Mouse (Mus musculus): Measurements from ENCODE around the gene Zc3h10. TPM values are rescaled to one million over a fixed set of nuclear protein-coding genes. Genes with fewer than 3 reads are reported as not detected.

Zc3h10 gene
- 4.7 TPM in 2 replicates for polyA plus RNA-seq (2012; ENCODE audit: insufficient read depth, insufficient read length, missing spikeins)

DNA sequence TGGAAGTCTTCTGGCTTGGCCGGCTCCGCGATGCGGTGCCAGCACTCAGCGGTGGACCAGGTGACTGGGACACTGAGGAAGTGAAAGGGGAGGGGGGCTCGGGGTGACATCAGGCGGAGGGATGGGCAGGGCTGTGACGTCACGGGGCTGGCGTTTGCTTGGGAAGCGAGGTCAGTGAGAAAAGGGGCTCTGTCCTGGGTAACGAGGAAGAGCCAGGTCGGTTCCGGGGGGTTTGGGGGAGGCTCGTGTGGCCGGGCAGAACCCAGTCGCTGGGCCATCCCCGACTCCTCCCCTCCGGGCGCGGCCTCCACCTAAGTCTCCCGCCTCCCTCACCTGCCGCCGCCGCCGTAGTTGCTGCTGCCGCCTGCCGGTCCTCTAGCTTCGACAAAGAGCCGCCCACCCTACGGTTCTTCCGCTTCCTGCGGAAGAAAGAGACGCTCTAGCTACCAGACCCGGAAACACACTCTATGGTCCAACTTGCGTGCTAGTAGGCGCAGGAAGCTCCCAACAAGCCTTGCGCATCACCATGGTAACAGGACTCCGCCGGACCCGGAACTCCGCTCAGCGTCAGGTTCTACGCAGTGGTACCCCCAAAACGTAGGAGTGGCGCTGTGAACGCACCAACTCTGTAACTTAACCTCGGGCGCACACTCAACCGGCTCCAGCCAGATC, at the start of gene Zc3h10:
Zc3h10 (minus strand) TSS at position 414 of the 672 bp plus-strand sequence.
- peak within 1 kb of the TSS; percentile 87 for H3K27ac ChIP-seq (replicated peaks; ENCODE audit: low read depth, low read length)
- no peaks in the 10 kb centered on the region for H3K4me1 ChIP-seq (ENCODE audit: control insufficient read depth, insufficient read depth, insufficient read length, low read length)
- H3K4me3 ChIP-seq (ENCODE audit: insufficient read depth, low read depth, low read length) = peak within 1 kb of the TSS; percentile 83

DNA sequence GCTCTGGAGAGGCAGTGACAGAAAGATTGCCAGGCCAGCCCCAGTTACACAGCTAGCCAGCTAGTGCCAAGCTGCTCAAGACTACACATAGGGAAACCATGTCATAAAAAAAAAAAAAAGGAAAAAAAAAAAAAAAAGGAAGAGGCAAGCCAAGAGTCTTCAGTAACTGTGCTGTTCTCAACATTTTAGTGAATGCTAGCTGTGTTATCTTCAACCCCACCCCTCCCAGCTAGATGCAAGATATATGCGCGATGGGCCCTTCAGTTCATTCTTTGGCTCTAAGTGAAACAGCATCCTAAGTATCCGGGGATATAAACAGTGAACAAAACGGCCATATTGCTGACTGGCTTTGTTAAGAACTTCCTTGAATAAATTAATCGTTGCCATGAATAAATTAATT, 45.2 kb upstream of the Zc3h10 start:
- Histone ChIP-seq H3K4me1 (ENCODE audit: control insufficient read depth, insufficient read depth, insufficient read length, low read length) (no peaks in the 10 kb centered on the region), H3K27ac (replicated peaks; ENCODE audit: low read depth, low read length) (no peak overlapping the region)

DNA sequence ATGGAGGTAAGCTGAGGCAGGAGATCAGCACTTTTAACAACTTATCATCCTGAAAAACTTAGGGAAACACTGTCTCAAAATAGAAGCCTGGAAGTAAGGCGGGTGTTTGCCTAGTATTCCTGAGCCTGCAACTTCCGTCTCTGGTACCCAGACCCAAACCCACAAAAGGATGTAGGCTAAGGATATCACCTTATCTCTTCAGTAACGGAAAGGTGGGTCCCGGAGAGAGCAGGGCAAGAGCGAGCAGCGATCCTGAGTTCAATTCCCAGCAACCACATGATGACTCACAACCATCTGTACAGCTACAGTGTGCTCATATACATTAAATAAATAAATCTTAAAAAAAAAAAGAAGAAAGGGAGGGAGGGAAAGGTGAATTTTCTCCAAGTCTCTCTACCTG, 43.9 kb upstream of the Zc3h10 start:
- Histone ChIP-seq H3K4me1 (ENCODE audit: control insufficient read depth, insufficient read depth, insufficient read length, low read length) (no peaks in the 10 kb centered on the region), H3K27ac (replicated peaks; ENCODE audit: low read depth, low read length) (no peak overlapping the region)

More for the DNA sequence above, 45.2 kb upstream of the Zc3h10 start:
- H3K4me3 ChIP-seq (ENCODE audit: insufficient read depth, low read depth, low read length) = no peak overlapping the region

DNA sequence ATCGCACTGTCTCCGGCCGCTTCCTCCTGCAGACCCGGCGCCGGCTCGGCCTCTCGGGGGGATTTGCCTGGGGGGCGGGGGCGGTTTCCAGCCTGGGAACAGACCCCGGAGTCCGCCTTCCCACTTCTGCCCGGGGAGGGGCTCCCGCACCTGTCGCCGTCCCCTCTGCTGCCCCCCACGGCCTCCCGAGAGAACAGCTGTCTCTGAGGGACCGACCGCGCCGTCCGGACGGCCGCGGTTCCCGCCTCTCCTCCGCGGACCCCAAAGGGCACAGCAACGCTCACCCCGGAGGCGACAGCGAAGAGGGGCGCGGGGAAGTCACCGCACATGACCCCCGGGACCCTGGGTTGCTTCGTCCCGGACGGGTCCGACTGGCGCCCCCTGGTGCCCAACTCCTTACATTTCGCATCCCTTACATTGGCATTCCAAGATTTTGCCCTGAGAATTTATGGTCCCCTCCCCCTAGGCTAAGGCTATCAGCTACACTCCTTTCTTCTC, 42.7 kb upstream of the Zc3h10 start:
- Histone ChIP-seq H3K27ac (replicated peaks; ENCODE audit: low read depth, low read length) (no peak overlapping the region), H3K4me1 (ENCODE audit: control insufficient read depth, insufficient read depth, insufficient read length, low read length) (no peaks in the 10 kb centered on the region), H3K4me3 (ENCODE audit: insufficient read depth, low read depth, low read length) (peak overlapping the region; percentile 68)

More for the DNA sequence above, 43.9 kb upstream of the Zc3h10 start:
- no peak overlapping the region for H3K4me3 ChIP-seq (ENCODE audit: insufficient read depth, low read depth, low read length)

DNA sequence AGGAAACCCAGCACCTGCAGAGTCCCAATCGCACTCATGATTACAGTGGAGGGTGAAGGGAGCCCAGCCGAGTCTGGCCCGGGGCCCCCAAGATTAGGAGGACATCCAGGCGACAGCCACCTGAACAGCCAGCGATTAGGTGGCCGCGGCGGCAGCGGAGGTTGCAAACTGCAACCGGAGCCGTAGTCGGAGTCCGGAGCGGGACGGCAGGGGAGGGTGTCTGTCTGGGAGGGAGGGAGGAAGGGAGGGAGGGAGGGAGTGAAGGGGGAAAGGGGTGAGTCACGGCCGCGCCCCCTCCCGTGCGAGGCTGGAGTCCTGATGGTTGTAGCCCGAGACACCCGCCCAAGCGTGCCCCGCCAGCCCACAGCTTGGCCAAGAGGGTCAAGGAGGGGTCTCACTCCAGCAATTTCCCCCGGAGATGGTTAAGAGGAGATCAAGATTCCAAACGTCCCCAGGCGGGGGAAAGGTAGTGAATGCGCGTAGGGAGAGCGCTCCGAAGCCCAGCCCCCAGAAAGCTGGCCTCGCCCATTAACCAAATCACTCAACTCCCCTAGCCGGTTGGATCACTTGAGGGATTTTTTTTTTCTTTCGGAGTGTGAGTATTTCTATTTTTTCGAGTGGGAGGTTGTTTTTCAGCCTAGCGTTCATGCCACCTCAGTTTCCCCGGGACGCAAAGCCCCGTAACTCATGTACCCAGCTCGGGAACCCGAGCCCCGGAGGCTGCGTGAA, 42.1 kb upstream of the Zc3h10 start, which contains the start of gene Erbb3:
Erbb3 (minus strand) TSS at position 189 of the 729 bp plus-strand sequence.
- Histone ChIP-seq H3K4me3 (ENCODE audit: insufficient read depth, low read depth, low read length) (peak within 1 kb of the TSS; percentile 68), H3K27ac (replicated peaks; ENCODE audit: low read depth, low read length) (no peak within 1 kb of the TSS), H3K4me1 (ENCODE audit: control insufficient read depth, insufficient read depth, insufficient read length, low read length) (no peaks in the 10 kb centered on the region)

DNA sequence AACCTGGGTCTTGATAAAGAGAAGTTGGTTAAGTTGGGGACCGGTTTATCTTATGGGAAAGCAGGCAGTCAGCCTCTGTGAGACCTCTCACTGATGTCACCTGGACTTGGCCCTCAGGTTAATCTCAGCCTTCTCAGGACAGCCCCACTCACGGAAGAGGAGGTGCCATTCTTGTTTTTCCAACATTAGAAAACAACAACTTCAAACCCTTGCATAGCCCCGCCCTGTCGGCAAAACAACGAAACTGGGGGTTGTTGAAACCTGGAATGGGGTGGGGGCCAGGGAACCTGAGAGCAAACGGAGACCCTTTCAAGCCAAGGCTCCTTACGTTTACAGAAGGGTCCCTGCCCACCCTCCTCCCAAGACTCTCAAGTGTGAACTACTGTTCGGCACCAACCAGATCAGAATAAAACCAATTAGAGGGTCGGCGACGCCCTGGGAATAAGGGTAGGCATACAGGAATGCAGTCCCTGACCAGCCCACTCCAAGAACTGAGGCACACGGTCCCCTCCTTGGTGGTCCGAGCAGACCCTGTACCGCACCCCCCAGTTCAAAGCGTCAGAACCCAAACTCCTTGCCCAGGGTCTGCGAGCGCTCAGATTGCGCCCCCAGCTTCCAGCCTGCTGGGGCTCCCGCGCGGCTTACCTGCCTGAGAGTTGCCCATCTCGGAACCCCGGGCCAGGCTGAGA, 41.3 kb upstream of the Zc3h10 start:
- Histone ChIP-seq H3K4me1 (ENCODE audit: control insufficient read depth, insufficient read depth, insufficient read length, low read length) (no peaks in the 10 kb centered on the region), H3K4me3 (ENCODE audit: insufficient read depth, low read depth, low read length) (peak overlapping the region; percentile 68), H3K27ac (replicated peaks; ENCODE audit: low read depth, low read length) (no peak overlapping the region)

DNA sequence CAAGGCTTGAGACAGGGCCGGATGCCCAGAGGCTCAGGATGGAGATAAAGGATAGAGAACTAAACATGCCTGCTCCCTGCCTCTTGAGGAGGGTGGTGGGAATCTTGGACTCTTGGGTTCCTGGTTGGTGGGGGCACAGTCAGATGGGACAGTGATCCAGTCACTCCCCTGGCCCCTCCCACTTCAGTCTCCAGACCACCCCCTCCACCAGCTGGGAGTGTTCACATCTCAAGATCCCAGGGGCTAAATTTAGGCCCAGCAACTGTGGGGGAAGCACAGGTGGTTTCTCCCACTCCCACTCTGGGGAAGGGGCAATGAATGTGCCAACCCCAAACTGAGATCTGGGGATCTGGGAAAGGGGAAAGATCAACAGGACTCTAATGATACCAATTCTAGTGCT, 40.6 kb upstream of the Zc3h10 start:
- Histone ChIP-seq H3K4me1 (ENCODE audit: control insufficient read depth, insufficient read depth, insufficient read length, low read length) (no peaks in the 10 kb centered on the region), H3K27ac (replicated peaks; ENCODE audit: low read depth, low read length) (no peak overlapping the region), H3K4me3 (ENCODE audit: insufficient read depth, low read depth, low read length) (no peak overlapping the region)

DNA sequence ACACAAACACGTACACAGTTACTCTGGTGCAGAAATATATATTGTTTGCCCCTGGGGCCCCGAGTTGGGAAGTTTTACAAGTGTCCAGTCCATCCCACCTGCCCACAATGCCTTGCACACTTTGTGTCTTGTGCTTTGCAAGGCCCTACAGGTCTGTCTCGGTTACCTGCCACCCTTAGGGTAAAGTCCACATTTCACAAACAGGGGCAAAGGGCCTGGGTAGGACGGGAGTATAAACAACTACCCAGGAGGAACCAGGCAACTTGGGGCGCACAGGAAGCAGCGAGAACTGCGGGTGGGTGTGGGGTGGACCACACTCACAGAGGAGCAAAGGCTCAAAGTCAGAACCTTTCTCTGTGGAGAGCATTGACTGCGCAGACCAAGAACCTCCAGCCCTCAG, 40.1 kb upstream of the Zc3h10 start:
- Histone ChIP-seq H3K27ac (replicated peaks; ENCODE audit: low read depth, low read length) (no peak overlapping the region), H3K4me3 (ENCODE audit: insufficient read depth, low read depth, low read length) (no peak overlapping the region), H3K4me1 (ENCODE audit: control insufficient read depth, insufficient read depth, insufficient read length, low read length) (no peaks in the 10 kb centered on the region)

DNA sequence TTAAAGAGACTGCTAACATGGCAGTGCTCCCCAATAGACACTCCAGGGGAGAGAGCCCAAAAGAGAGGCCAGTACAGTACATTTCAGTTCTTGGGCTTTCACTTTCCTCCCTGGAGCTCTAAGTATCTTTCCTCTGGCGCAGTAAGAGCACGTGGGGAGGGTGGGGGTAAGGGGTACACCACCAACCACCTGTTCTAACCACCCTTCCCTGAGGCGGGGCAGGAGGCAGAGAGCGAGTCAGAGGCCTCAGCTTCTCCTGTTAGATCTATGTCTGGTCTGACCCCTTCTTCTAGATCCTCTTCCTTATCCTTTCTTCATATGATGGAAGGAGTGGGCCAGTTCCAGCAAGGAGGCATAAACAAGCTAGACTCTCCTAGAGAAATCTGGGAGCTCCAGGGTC, 39.5 kb upstream of the Zc3h10 start:
- Histone ChIP-seq H3K27ac (replicated peaks; ENCODE audit: low read depth, low read length) (no peak overlapping the region), H3K4me3 (ENCODE audit: insufficient read depth, low read depth, low read length) (no peak overlapping the region), H3K4me1 (ENCODE audit: control insufficient read depth, insufficient read depth, insufficient read length, low read length) (no peaks in the 10 kb centered on the region)

DNA sequence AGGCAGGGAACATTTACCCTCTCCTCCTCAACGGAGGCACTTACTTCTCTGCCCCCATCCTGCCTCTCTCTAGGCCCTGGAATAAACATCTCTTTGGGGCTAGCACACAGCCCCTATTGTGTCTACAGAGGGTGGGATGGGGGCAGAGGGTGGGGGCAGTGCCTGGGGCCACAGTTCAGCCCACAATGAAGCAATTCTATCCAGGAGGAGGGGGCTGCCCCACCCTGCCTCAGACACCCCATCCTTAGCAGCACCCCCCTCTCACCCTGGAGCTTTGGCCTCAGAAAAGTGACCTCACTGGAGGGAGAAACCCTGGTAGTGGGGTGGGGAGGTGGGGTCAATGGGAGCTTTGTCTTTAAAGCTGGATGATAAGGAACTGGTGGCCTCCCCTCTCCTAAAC, 39.0 kb upstream of the Zc3h10 start:
- no peak overlapping the region for H3K27ac ChIP-seq (replicated peaks; ENCODE audit: low read depth, low read length)
- no peaks in the 10 kb centered on the region for H3K4me1 ChIP-seq (ENCODE audit: control insufficient read depth, insufficient read depth, insufficient read length, low read length)
- no peak overlapping the region for H3K4me3 ChIP-seq (ENCODE audit: insufficient read depth, low read depth, low read length)

DNA sequence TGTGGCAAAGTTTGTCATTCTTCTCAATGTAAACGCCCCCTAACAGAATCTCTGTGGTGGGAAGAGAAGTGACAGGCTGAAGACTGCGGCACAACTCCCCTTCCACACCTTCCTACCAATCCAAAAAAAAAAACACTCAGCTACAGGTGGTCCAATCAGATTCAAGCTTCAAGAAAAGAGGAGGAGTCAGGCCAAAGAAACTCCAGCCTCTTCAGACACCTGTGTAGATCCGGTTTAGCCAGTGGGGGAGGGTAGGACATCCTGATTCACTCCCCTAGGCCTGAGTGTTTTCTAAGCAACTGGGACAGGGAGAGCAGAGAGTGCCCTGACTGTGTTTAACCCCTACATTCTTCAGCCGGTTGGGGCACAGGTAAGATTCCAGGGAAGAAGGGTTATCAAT, 36.8 kb upstream of the Zc3h10 start:
- no peak overlapping the region for H3K27ac ChIP-seq (replicated peaks; ENCODE audit: low read depth, low read length)

DNA sequence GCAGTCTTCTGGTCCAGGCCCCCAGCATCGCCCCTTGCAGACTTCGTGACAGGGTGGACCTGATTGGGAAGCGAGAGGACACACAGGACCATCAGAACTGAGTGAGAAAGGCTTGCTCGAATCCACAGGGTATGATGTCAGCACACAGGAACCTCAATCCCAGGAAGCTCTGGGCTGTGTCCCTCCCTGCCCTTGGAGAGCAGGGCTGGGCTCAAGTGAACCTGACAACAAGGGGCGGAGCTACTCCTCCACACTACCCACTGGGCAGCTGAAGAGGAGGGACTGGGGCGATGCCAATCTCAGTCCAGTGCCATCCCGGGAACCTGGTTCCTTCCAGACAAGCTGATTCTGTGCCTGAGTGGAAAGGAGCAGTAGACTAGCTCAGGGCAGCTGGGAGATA, 36.1 kb upstream of the Zc3h10 start:
- H3K4me3 ChIP-seq (ENCODE audit: insufficient read depth, low read depth, low read length) = peak overlapping the region; percentile 31

More for the DNA sequence above, 36.8 kb upstream of the Zc3h10 start:
- Histone ChIP-seq H3K4me1 (ENCODE audit: control insufficient read depth, insufficient read depth, insufficient read length, low read length) (no peaks in the 10 kb centered on the region), H3K4me3 (ENCODE audit: insufficient read depth, low read depth, low read length) (no peak overlapping the region)

DNA sequence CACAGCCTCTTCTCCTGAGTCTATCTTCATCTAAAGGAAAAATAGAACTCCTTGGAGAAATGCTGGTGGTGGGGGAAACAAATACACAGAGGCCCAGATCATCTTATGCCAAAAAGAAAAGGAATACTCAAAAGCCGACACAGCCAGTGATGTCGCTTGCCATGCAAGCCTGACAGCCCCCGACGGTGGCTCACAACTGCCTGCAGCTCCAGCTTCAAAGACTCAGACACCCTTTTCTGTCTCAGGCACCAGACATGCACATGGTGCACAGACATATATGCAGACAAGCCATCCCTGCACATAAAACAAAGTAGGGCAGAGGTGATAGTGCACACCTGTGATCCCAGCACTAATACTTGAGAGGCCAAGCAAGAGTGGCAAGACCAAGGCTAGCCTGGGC, 32.2 kb upstream of the Zc3h10 start:
- no peak overlapping the region for H3K4me3 ChIP-seq (ENCODE audit: insufficient read depth, low read depth, low read length)
- no peak overlapping the region for H3K27ac ChIP-seq (replicated peaks; ENCODE audit: low read depth, low read length)
- no peaks in the 10 kb centered on the region for H3K4me1 ChIP-seq (ENCODE audit: control insufficient read depth, insufficient read depth, insufficient read length, low read length)

More for the DNA sequence above, 36.1 kb upstream of the Zc3h10 start:
- H3K4me1 ChIP-seq (ENCODE audit: control insufficient read depth, insufficient read depth, insufficient read length, low read length) = no peaks in the 10 kb centered on the region
- no peak overlapping the region for H3K27ac ChIP-seq (replicated peaks; ENCODE audit: low read depth, low read length)

DNA sequence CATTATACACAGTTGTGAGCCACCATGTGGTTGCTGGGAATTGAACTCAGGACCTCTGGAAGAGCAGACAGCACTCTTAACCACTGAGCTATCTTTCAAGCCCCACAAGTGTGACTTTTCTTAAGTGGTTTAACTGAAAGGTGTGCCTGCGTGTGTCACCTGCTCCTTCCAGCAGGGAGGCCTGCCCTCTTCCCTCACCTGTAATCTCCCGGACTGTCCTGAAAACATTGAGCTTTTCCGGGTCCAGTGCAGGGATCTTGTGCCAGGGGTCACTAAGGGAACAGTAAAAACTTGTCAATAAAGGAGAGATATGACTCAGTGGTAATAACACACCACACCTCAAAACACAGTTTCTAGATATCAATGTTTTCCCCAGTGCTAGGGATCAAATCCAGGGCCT, 31.7 kb upstream of the Zc3h10 start:
- Histone ChIP-seq H3K27ac (replicated peaks; ENCODE audit: low read depth, low read length) (no peak overlapping the region), H3K4me1 (ENCODE audit: control insufficient read depth, insufficient read depth, insufficient read length, low read length) (no peaks in the 10 kb centered on the region), H3K4me3 (ENCODE audit: insufficient read depth, low read depth, low read length) (no peak overlapping the region)

DNA sequence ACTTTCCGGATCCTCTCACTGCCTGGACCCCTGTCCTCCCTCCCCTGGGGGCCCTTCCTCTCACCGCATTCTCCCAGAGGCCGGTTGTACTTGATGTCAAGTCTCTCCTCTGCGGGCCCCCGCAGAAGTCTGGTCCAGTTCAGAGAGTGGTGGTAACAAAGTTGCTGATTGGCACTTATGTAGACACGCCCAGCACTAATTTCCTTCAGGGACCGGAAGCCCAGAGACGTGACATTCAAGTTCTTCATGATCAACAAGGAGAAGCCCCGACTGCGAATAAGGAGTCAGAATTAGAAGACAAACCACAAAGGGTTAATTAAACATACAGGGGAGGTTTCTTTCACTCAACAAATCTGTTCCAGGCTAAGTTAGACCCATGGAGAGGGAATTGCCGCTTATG, 30.8 kb upstream of the Zc3h10 start:
- Histone ChIP-seq H3K4me1 (ENCODE audit: control insufficient read depth, insufficient read depth, insufficient read length, low read length) (no peaks in the 10 kb centered on the region), H3K4me3 (ENCODE audit: insufficient read depth, low read depth, low read length) (no peak overlapping the region), H3K27ac (replicated peaks; ENCODE audit: low read depth, low read length) (no peak overlapping the region)
